Mouse (Mus musculus) embryonic facial prominence, embryonic 15.5 days (tissue): ENCODE measurements around the gene Skap2. TPM values are rescaled to one million over a fixed set of nuclear protein-coding genes. Genes with fewer than 3 reads are reported as not detected.

Experiments
- ATAC-seq: fragments of 200-750 bp; cut with Nextera tagmentation; 2 replicates; pipeline ENCODE4 v1.8.0; 2017; ENCODE audit warnings: low read depth, moderate TSS enrichment; ENCODE audit not compliant: insufficient number of reproducible peaks, low FRiP score, low TSS enrichment
- H3K27ac ChIP-seq: fragments of 300-500 bp; sonication (generic); replicated peaks from 2 replicates; pipeline ENCODE4 v1.5.1; 2015; ENCODE audit warnings: mild to moderate bottlenecking, inconsistent platforms
- H3K27me3 ChIP-seq: fragments of 300-500 bp; sonication (generic); 2 replicates; pipeline ENCODE4 v1.6.1; 2015; ENCODE audit warnings: inconsistent platforms
- H3K36me3 ChIP-seq: fragments of 300-500 bp; sonication (generic); 2 replicates; pipeline ENCODE4 v1.6.1; 2015; ENCODE audit warnings: mild to moderate bottlenecking, inconsistent platforms
- H3K4me1 ChIP-seq: fragments of 300-500 bp; sonication (generic); 2 replicates; pipeline ENCODE4 v1.6.1; 2015; ENCODE audit warnings: inconsistent platforms
- H3K4me2 ChIP-seq: fragments of 300-500 bp; sonication (generic); replicated peaks from 2 replicates; pipeline ENCODE4 v1.6.1; 2015; ENCODE audit warnings: mild to moderate bottlenecking, inconsistent platforms
- H3K4me3 ChIP-seq: fragments of 300-500 bp; sonication (generic); replicated peaks from 2 replicates; pipeline ENCODE4 v1.5.1; 2015; ENCODE audit warnings: mild to moderate bottlenecking, inconsistent platforms
- H3K9ac ChIP-seq: fragments of 300-500 bp; sonication (generic); 2 replicates; pipeline ENCODE4 v1.6.1; 2015; ENCODE audit warnings: inconsistent platforms
- H3K9me3 ChIP-seq: fragments of 300-500 bp; sonication (generic); replicated peaks from 2 replicates; pipeline ENCODE4 v1.6.1; 2016; ENCODE audit warnings: inconsistent platforms
- WGBS: fragments of 180-500 bp; shearing (Covaris S2); methylation state at CpG from one replicate; pipeline ENCODE4 v1.1.7; 2015; 5-methylcytosine and 5-hydroxymethylcytosine counted together
- polyA plus RNA-seq: library from polyadenylated mRNA; unstranded; fragments of >200 nt; fragmentation: Nextera tagmentation; extraction: Ambion mirVana; gene quantifications from 2 replicates; pipeline ENCODE4 v1.2.1, GENCODE M21; 2015

The Skap2 gene
- polyA plus RNA-seq, 1 experiment from 2014 or later: 14.3 TPM

DNA sequence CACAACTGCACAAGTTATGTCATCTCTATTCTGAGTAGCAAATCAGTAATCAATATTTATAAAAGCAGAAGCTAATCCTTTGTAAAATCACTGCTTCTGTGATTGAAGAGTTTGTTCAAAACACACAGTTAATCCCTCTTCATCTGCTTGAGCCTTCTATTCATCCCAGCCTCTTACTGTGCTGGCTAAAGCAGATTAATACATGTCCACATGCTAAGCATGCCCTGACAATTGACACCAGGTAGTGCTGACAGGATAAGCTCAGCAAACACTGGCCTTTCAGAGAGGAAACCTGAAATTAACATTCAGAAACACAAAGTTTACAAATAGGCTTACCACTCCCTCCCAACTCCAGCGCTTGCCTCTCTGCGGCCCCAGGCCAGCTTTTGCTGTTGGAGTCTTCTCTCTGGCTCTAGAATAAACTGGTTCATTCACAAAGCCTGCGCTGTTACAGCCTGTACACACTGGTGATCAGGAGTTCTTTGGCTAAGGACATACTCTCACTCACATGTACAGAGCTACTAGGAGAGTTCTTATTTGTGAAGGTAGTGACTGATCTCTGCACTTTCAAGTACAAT lies 79.2 kb downstream of the Skap2 start:
- no peak overlapping the region for H3K4me3 ChIP-seq
- H3K36me3 ChIP-seq: no peaks in the 10 kb centered on the region
- 35% methylated on average over 3 of the region's 3 CpGs for whole genome bisulfite sequencing
- H3K9ac ChIP-seq: no peak overlapping the region
- no peak for ATAC-seq
- H3K27ac ChIP-seq: no peak overlapping the region
- no peaks in the 10 kb centered on the region for H3K9me3 ChIP-seq
- no peak overlapping the region for H3K4me2 ChIP-seq
- no peaks in the 10 kb centered on the region for H3K4me1 ChIP-seq
- H3K27me3 ChIP-seq: no peaks in the 10 kb centered on the region

GRCm38 (mm10) chr6:51927101-51927500 lies 85.2 kb downstream of the Skap2 start:
- Histone ChIP-seq H3K4me3 (no peak overlapping the region), H3K4me1 (no peaks in the 10 kb centered on the region), H3K4me2 (no peak overlapping the region), H3K27me3 (no peaks in the 10 kb centered on the region), H3K9me3 (no peaks in the 10 kb centered on the region), H3K27ac (no peak overlapping the region), H3K36me3 (no peaks in the 10 kb centered on the region), H3K9ac (no peak overlapping the region)
- no peak for ATAC-seq
- WGBS: 49% methylated on average over 3 of the region's 3 CpGs

GRCm38 (mm10) chr6:51921831-51922230 lies 90.5 kb downstream of the Skap2 start:
- ATAC-seq: no peak
- Histone ChIP-seq H3K4me2 (no peak overlapping the region), H3K9ac (no peak overlapping the region), H3K9me3 (no peaks in the 10 kb centered on the region), H3K27ac (no peak overlapping the region), H3K27me3 (no peaks in the 10 kb centered on the region), H3K4me3 (no peak overlapping the region), H3K4me1 (no peaks in the 10 kb centered on the region), H3K36me3 (no peaks in the 10 kb centered on the region)
- WGBS: 54% methylated on average over 4 of the region's 4 CpGs

GRCm38 (mm10) chr6:51908495-51908894 lies 103.9 kb downstream of the Skap2 start:
- H3K27ac ChIP-seq: no peak overlapping the region
- H3K4me1 ChIP-seq: peaks cover 9% of the 10 kb centered on the region
- H3K4me2 ChIP-seq: no peak overlapping the region
- no peaks in the 10 kb centered on the region for H3K27me3 ChIP-seq
- H3K9ac ChIP-seq: no peak overlapping the region
- H3K4me3 ChIP-seq: no peak overlapping the region
- no peak for ATAC-seq
- H3K36me3 ChIP-seq: no peaks in the 10 kb centered on the region
- no peaks in the 10 kb centered on the region for H3K9me3 ChIP-seq

GRCm38 (mm10) chr6:51905659-51906058 lies 106.7 kb downstream of the Skap2 start:
- H3K27me3 ChIP-seq: no peaks in the 10 kb centered on the region
- ATAC-seq: peak; percentile 57; the same call in 1 of the 2 replicates
- peak overlapping the region; percentile 34; the same call in 1 of the 2 replicates for H3K27ac ChIP-seq
- no peak overlapping the region for H3K4me2 ChIP-seq
- no peak overlapping the region for H3K9ac ChIP-seq
- H3K4me3 ChIP-seq: no peak overlapping the region
- no peaks in the 10 kb centered on the region for H3K9me3 ChIP-seq
- no peaks in the 10 kb centered on the region for H3K36me3 ChIP-seq
- peaks cover 9% of the 10 kb centered on the region for H3K4me1 ChIP-seq
- 10% methylated on average over 4 of the region's 4 CpGs for WGBS

DNA sequence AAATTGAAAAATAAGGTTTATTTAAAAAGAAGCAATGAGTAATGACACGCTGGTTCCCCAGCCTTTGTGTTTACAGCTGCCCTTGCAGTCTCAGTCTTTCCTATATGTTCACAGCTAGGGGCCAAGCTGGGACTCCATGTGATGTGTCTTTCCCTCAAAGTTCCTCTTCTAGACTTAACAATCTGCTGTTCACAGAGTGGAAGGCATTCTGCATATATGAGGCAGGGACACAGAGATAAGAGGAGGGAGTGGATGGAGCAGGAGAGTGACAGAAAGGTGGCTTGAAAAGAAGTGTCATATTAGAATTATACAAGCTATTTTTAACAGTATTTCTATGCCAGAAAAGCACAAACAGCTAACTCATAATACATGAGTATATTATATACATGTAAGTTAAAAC lies 110.8 kb downstream of the Skap2 start:
- Histone ChIP-seq H3K9ac (no peak overlapping the region), H3K4me3 (no peak overlapping the region), H3K36me3 (no peaks in the 10 kb centered on the region), H3K27me3 (no peaks in the 10 kb centered on the region), H3K4me2 (no peak overlapping the region), H3K27ac (no peak overlapping the region), H3K4me1 (peaks cover 9% of the 10 kb centered on the region), H3K9me3 (no peaks in the 10 kb centered on the region)
- ATAC-seq: no peak
- 80% methylated on average over 1 of the region's 1 CpGs for WGBS

- Histone ChIP-seq H3K9ac (no peak overlapping the region), H3K9me3 (no peaks in the 10 kb centered on the region), H3K4me3 (no peak overlapping the region), H3K4me1 (0 out of 2 replicates have a peak, but pooled peaks cover 6% of the 10 kb centered on the region), H3K36me3 (no peaks in the 10 kb centered on the region), H3K4me2 (no peak overlapping the region), H3K27ac (no peak overlapping the region), H3K27me3 (no peaks in the 10 kb centered on the region)
- WGBS: 65% methylated on average over 8 of the region's 8 CpGs
- no peak for ATAC-seq
These were observed 113.9 kb downstream of the Skap2 start for GRCm38 (mm10) chr6:51898318-51898994.

DNA sequence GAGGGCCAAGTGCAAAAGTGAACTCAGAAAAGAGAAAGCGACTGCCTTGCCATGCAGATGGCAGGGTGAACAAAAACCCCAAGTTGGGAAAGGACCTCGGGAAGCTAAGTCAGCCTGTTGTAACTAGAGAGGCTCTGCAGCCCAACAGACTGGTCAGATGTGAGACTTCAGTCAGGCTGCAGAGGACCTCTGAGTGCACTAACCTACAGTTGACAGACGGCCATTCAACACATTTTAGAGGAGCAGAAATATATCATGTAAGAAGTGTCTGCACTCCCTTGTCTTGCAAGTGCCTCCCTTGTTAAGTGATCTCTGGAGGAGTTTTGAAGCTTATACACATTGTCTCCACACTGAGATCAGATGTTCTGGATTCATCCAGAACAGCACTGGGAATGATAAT lies 116.6 kb downstream of the Skap2 start:
- 79% methylated on average over 3 of the region's 3 CpGs for WGBS
- Histone ChIP-seq H3K27ac (no peak overlapping the region), H3K9me3 (no peaks in the 10 kb centered on the region), H3K4me2 (no peak overlapping the region), H3K27me3 (no peaks in the 10 kb centered on the region), H3K4me3 (no peak overlapping the region), H3K36me3 (no peaks in the 10 kb centered on the region), H3K4me1 (0 out of 2 replicates have a peak, but pooled peaks cover 6% of the 10 kb centered on the region), H3K9ac (no peak overlapping the region)
- no peak for ATAC-seq

- 0 out of 2 replicates have a peak, but pooled peaks cover 6% of the 10 kb centered on the region for H3K4me1 ChIP-seq
- H3K27me3 ChIP-seq: no peaks in the 10 kb centered on the region
- H3K27ac ChIP-seq: no peak overlapping the region
- H3K4me2 ChIP-seq: no peak overlapping the region
- 71% methylated on average over 3 of the region's 3 CpGs for WGBS
- no peak overlapping the region for H3K4me3 ChIP-seq
- no peaks in the 10 kb centered on the region for H3K36me3 ChIP-seq
- H3K9ac ChIP-seq: no peak overlapping the region
- ATAC-seq: no peak
- H3K9me3 ChIP-seq: no peaks in the 10 kb centered on the region
These were observed 117.6 kb downstream of the Skap2 start for GRCm38 (mm10) chr6:51894717-51895116.

- H3K4me1 ChIP-seq: 0 out of 2 replicates have a peak, but pooled peaks cover 12% of the 10 kb centered on the region
- no peaks in the 10 kb centered on the region for H3K27me3 ChIP-seq
- no peak overlapping the region for H3K9ac ChIP-seq
- no peak for ATAC-seq
- no peak overlapping the region for H3K4me3 ChIP-seq
- H3K27ac ChIP-seq: no peak overlapping the region
- H3K4me2 ChIP-seq: no peak overlapping the region
- no peaks in the 10 kb centered on the region for H3K36me3 ChIP-seq
- H3K9me3 ChIP-seq: no peaks in the 10 kb centered on the region
- WGBS: 50% methylated on average over 5 of the region's 5 CpGs
These were observed 122.0 kb downstream of the Skap2 start for GRCm38 (mm10) chr6:51890356-51890755.

DNA sequence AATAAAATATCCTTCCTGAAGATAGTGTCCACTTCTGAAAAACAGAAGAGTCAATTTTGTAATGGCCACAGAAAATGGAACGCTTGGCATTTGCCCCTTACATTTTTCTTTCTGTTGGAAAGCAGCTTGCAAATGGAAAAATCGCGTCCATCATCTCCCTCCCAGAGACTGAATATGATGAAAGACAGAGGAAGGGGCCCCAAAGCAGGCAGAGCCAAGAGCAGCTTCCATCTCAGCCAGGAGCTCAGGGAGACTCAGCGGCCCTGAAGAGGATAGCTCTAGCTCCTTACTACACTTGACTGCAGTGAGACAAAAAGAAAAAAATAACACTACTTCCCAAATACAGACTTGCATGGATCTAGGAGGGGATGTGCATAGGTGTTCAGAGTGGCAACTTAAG lies 122.5 kb downstream of the Skap2 start:
- Histone ChIP-seq H3K4me3 (no peak overlapping the region), H3K9me3 (no peaks in the 10 kb centered on the region), H3K4me2 (no peak overlapping the region), H3K27ac (no peak overlapping the region), H3K9ac (no peak overlapping the region), H3K4me1 (0 out of 2 replicates have a peak, but pooled peaks cover 11% of the 10 kb centered on the region), H3K27me3 (no peaks in the 10 kb centered on the region), H3K36me3 (no peaks in the 10 kb centered on the region)
- WGBS: 65% methylated on average over 4 of the region's 4 CpGs
- ATAC-seq: no peak
